Mouse (Mus musculus) cerebellum, adult 8-10 months (tissue): ENCODE results near the gene Banf2.

ENCODE experiments used
- DNase-seq: peaks from one replicate; pipeline ENCODE4 v3.0.0; 2022

The Banf2 gene

GRCm38 (mm10) chr2:144026456-144026855, 6.4 kb upstream of the Banf2 start:
- no peak for DNase-seq

GRCm38 (mm10) chr2:144030791-144031190, 2.1 kb upstream of the Banf2 start:
- DNase-seq = no peak

GRCm38 (mm10) chr2:144044726-144045125, 11.9 kb downstream of the Banf2 start:
- DNase-seq = no peak

GRCm38 (mm10) chr2:144045756-144046560, 13.1 kb downstream of the Banf2 start:
- DNase-seq = no peak

- no peak for DNase-seq
Observed at GRCm38 (mm10) chr2:144046916-144047315, 14.1 kb downstream of the Banf2 start.

GRCm38 (mm10) chr2:144050146-144050680, 17.4 kb downstream of the Banf2 start:
- DNase-seq = no peak

GRCm38 (mm10) chr2:144050861-144051260, 18.0 kb downstream of the Banf2 start:
- DNase-seq = no peak

- peak; percentile 14 for DNase-seq
Observed at GRCm38 (mm10) chr2:144052410-144053065, 19.7 kb downstream of the Banf2 start.

- DNase-seq = no peak
Observed at GRCm38 (mm10) chr2:144057735-144058134, 24.9 kb downstream of the Banf2 start.

- DNase-seq = no peak
Observed at GRCm38 (mm10) chr2:144061701-144062100, 28.8 kb downstream of the Banf2 start.

GRCm38 (mm10) chr2:144065499-144065898, 32.6 kb downstream of the Banf2 start:
- peak; percentile 14 for DNase-seq

- DNase-seq = no peak
Observed at GRCm38 (mm10) chr2:144069663-144070062, 36.8 kb downstream of the Banf2 start.

- DNase-seq = no peak
Observed at GRCm38 (mm10) chr2:144070479-144070878, 37.6 kb downstream of the Banf2 start.

- no peak for DNase-seq
Observed at GRCm38 (mm10) chr2:144072642-144073041, 39.8 kb downstream of the Banf2 start.

GRCm38 (mm10) chr2:144074059-144074458, 41.2 kb downstream of the Banf2 start:
- DNase-seq = no peak

- no peak for DNase-seq
Observed at GRCm38 (mm10) chr2:144076625-144077024, 43.8 kb downstream of the Banf2 start.

GRCm38 (mm10) chr2:144078897-144079296, 46.0 kb downstream of the Banf2 start:
- no peak for DNase-seq

GRCm38 (mm10) chr2:144086183-144086847, 53.5 kb downstream of the Banf2 start:
- DNase-seq = no peak

GRCm38 (mm10) chr2:144087899-144088584, 55.2 kb downstream of the Banf2 start:
- no peak for DNase-seq

GRCm38 (mm10) chr2:144092767-144093166, 59.9 kb downstream of the Banf2 start:
- DNase-seq = no peak

- DNase-seq = no peak
Observed at GRCm38 (mm10) chr2:144094721-144095120, 61.9 kb downstream of the Banf2 start.

- DNase-seq = no peak
Observed at GRCm38 (mm10) chr2:144101463-144101961, 68.7 kb downstream of the Banf2 start.

- no peak for DNase-seq
Observed at GRCm38 (mm10) chr2:144107374-144107773, 74.5 kb downstream of the Banf2 start.
